Mouse (Mus musculus): ENCODE measurements around the gene Zscan25. TPM values are rescaled to one million over a fixed set of nuclear protein-coding genes. Genes with fewer than 3 reads are reported as not detected.

Zscan25 gene
- total RNA-seq, 2 experiments from 2014 or later: 13.9 to 17.1 TPM

Other genes starting within 250 kb of the Zscan25 start
- gene Gm4871, start 247.7 kb upstream of the Zscan25 start, total RNA-seq (2021): not detected
- gene 1700018F24Rik, start 237.5 kb upstream of the Zscan25 start, total RNA-seq (2021): not detected
- 100 to 1,000 TPM; 178 to 190 TPM for gene Arpc1a, start 196.7 kb upstream of the Zscan25 start, total RNA-seq (2021)
- not detected for gene Kpna7, start 196.5 kb upstream of the Zscan25 start, total RNA-seq (2021)
- gene Arpc1b, start 166.3 kb upstream of the Zscan25 start, total RNA-seq (2021): 10 to 100 TPM; 28.3 to 30.3 TPM
- 100 to 1,000 TPM; 106 to 111 TPM for gene Pdap1, start 140.3 kb upstream of the Zscan25 start, total RNA-seq (2021)
- 10 to 100 TPM; 85.7 to 86.1 TPM for gene Bud31, start 140.1 kb upstream of the Zscan25 start, total RNA-seq (2021)
- gene Ptcd1, start 113.4 kb upstream of the Zscan25 start, total RNA-seq (2021): 10 to 100 TPM; 14.2 to 16.1 TPM
- gene Cpsf4, start 113.3 kb upstream of the Zscan25 start, total RNA-seq (2021): 10 to 100 TPM; 29.1 to 29.2 TPM
- 100 to 1,000 TPM; 267 to 289 TPM for gene Atp5j2, start 88.4 kb upstream of the Zscan25 start, total RNA-seq (2021)
- 10 to 100 TPM in 1 of 2 experiments, 1 to 10 TPM in 1; 10.0 to 10.3 TPM for gene Zkscan14, start 78.6 kb upstream of the Zscan25 start, total RNA-seq (2021)
- 10 to 100 TPM; 15.0 to 15.2 TPM for gene Zkscan5, start 75.9 kb upstream of the Zscan25 start, total RNA-seq (2021)
- 10 to 100 TPM; 24.8 to 27.9 TPM for gene Zfp655, start 48.8 kb upstream of the Zscan25 start, total RNA-seq (2021)
- under 1 TPM in 1 of 2 experiments, not detected in 1; 0.17 TPM for gene Cyp3a57, start 64.8 kb downstream of the Zscan25 start, total RNA-seq (2021)
- gene Cyp3a16, start 189.2 kb downstream of the Zscan25 start, total RNA-seq (2021): not detected